Mouse (Mus musculus) liver, embryonic 18 days (tissue): ENCODE results near the gene Rhox13. TPM values are rescaled to one million over a fixed set of nuclear protein-coding genes. Genes with fewer than 3 reads are reported as not detected.

Experiments used
- polyA plus RNA-seq: library from polyadenylated mRNA; depleted of rRNA; stranded (reverse); fragments of >200 nt; gene quantifications from 2 replicates; pipeline ENCODE4 v1.2.3, GENCODE M21; 2012; rRNA removed

The Rhox13 gene
- polyA plus RNA-seq = not detected in 2 replicates

DNA sequence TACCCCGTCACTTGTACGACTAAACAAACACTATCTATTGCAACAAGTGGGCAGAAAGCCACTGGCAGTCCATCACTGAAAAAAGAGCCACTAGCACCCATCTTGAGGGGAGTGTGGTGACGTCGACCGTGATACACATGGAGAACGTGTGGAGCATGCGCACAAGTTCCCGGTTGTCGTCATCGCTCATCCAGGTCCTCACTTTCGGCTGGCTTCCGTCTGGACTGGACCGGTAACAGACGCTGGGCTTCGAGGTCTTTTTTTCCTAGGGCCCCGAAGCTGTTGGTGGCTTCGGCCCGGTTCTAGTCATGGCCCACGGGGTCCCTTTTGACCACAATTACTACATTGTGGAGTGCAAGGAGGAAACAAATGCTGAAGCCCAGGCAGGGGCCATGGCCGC lies at the start of gene Rhox13:
Gene Rhox13 (plus strand): TSS at position 238 of the 400 bp plus-strand sequence.

DNA sequence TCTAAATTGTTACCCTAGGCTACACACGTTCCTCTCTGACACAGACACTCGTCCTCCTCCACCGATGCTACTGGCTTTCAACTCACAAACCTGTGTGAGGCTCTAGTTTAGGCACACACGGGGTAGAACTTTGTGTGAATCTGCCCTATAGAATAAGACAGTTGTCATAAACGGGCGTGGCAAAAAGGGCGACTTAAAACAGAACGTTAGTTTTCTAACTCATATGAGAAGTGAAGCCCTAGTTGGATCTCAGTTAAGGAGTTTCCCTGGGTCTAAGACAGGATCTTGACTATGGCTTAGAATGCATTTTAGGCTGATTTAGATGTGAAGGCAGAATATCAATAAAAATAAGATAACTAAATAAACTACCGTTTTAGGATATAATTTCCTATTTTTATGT lies 36.0 kb upstream of the Rhox13 start, which contains the start of gene Rhox11:
Gene Rhox11 (minus strand): TSS at position 101 of the 400 bp plus-strand sequence.

DNA sequence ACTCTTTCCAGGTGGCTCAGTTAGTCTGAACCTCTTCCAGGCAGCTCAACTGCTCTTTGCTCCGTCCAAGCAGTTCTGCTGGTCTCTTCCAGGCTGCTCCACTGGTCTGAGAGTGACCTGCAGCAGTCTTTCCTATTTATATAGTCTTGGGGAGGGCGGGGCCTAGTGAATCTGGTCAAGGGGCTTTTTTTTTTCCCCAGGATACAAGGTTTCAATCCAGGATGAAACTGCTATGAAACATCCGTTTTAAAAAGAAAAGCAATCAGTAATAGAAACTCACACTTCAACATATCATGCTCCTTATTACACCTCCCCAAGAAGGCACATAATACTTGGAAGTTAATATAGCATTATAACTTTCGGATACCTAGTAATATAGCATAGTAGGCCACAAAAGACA lies 10.2 kb upstream of the Rhox13 start, which contains the start of gene Rhox12:
Gene Rhox12 (minus strand): TSS at position 101 of the 400 bp plus-strand sequence.

Other genes starting within 250 kb of the Rhox13 start
- not detected in 2 replicates for gene Rhox8, start 242.3 kb upstream of the Rhox13 start, polyA plus RNA-seq
- gene Rhox7b, start 224.0 kb upstream of the Rhox13 start, polyA plus RNA-seq = not detected in 2 replicates
- gene Rhox9, start 219.4 kb upstream of the Rhox13 start, polyA plus RNA-seq = not detected in 2 replicates
- gene Btg1-ps1, start 102.4 kb upstream of the Rhox13 start, polyA plus RNA-seq = not detected in 2 replicates
- gene Btg1-ps2, start 78.1 kb upstream of the Rhox13 start, polyA plus RNA-seq = not detected in 2 replicates
- not detected in 2 replicates for gene Rhox10, start 54.7 kb upstream of the Rhox13 start, polyA plus RNA-seq
- not detected in 2 replicates for gene Rhox11, start 36.1 kb upstream of the Rhox13 start, polyA plus RNA-seq
- gene Rhox12, start 10.3 kb upstream of the Rhox13 start, polyA plus RNA-seq = not detected in 2 replicates
- 2.4 and 2.6 TPM in 2 replicates for gene Zbtb33, start 68.6 kb downstream of the Rhox13 start, polyA plus RNA-seq
- 1.1 TPM in 2 replicates for gene Tmem255a, start 131.2 kb downstream of the Rhox13 start, polyA plus RNA-seq
- gene Atp1b4, start 195.0 kb downstream of the Rhox13 start, polyA plus RNA-seq = 0.04 TPM in 1 of 2 replicates, not detected in the other